Mouse (Mus musculus): ENCODE results near the gene Ppard. TPM values are rescaled to one million over a fixed set of nuclear protein-coding genes. Genes with fewer than 3 reads are reported as not detected.

The Ppard gene
- total and polyA plus RNA-seq, 2 experiments from 2014 or later = 1.4 to 23.1 TPM

- ATAC-seq (ENCODE audit: insufficient read depth, low read depth) (no peak), DNase-seq (ENCODE audit: low spot score) (no peak)
- no peak overlapping the region for H3K27ac ChIP-seq (ENCODE audit: low read depth)
- TF ChIP-seq EP300 (IDR thresholded peaks at IDR 0.05; ENCODE audit: low read depth) (no peak), CTCF (IDR thresholded peaks at IDR 0.05; ENCODE audit: low read depth) (no peak)
- H3K4me2 ChIP-seq (ENCODE audit: low read depth, low read length) = no peak overlapping the region
- H3K4me1 ChIP-seq (ENCODE audit: control insufficient read depth, insufficient read depth) = peaks cover 20% of the 10 kb centered on the region
- H3K9me3 ChIP-seq (replicated peaks; ENCODE audit: control insufficient read depth, low read length) = no peaks in the 10 kb centered on the region
- H3K27me3 ChIP-seq (ENCODE audit: control insufficient read depth, insufficient read depth, low read length) = no peaks in the 10 kb centered on the region
- 91% methylated on average over 3 of the region's 3 CpGs for WGBS
- H3K9ac ChIP-seq (replicated peaks; ENCODE audit: low read depth, low read length) = no peak overlapping the region
- no peak overlapping the region for H3K4me3 ChIP-seq (ENCODE audit: low read depth, low read length)
- H3K36me3 ChIP-seq (replicated peaks; ENCODE audit: control insufficient read depth, insufficient read depth, low read length) = no peaks in the 10 kb centered on the region
Observed at GRCm38 (mm10) chr17:28278156-28278555, 45.7 kb downstream of the Ppard start.

GRCm38 (mm10) chr17:28279236-28279635 is 46.7 kb downstream of the Ppard start:
- TF ChIP-seq CTCF (IDR thresholded peaks at IDR 0.05; ENCODE audit: low read depth) (no peak), EP300 (IDR thresholded peaks at IDR 0.05; ENCODE audit: low read depth) (no peak)
- no peak overlapping the region for H3K4me3 ChIP-seq (ENCODE audit: low read depth, low read length)
- no peaks in the 10 kb centered on the region for H3K9me3 ChIP-seq (replicated peaks; ENCODE audit: control insufficient read depth, low read length)
- whole genome bisulfite sequencing = 68% methylated on average over 4 of the region's 4 CpGs
- ATAC-seq (ENCODE audit: insufficient read depth, low read depth) (no peak), DNase-seq (ENCODE audit: low spot score) (no peak)
- no peaks in the 10 kb centered on the region for H3K36me3 ChIP-seq (replicated peaks; ENCODE audit: control insufficient read depth, insufficient read depth, low read length)
- H3K27ac ChIP-seq (ENCODE audit: low read depth) = no peak overlapping the region
- no peak overlapping the region for H3K9ac ChIP-seq (replicated peaks; ENCODE audit: low read depth, low read length)
- H3K4me1 ChIP-seq (ENCODE audit: control insufficient read depth, insufficient read depth) = peaks cover 20% of the 10 kb centered on the region
- H3K27me3 ChIP-seq (ENCODE audit: control insufficient read depth, insufficient read depth, low read length) = no peaks in the 10 kb centered on the region
- no peak overlapping the region for H3K4me2 ChIP-seq (ENCODE audit: low read depth, low read length)

- WGBS = 42% methylated on average over 15 of the region's 15 CpGs
- Histone ChIP-seq H3K27me3 (ENCODE audit: control insufficient read depth, insufficient read depth, low read length) (no peaks in the 10 kb centered on the region), H3K27ac (ENCODE audit: low read depth) (no peak overlapping the region; the same call in 1 of the 2 replicates), H3K4me1 (ENCODE audit: control insufficient read depth, insufficient read depth) (peaks cover 20% of the 10 kb centered on the region), H3K9me3 (replicated peaks; ENCODE audit: control insufficient read depth, low read length) (no peaks in the 10 kb centered on the region), H3K4me3 (ENCODE audit: low read depth, low read length) (no peak overlapping the region), H3K9ac (replicated peaks; ENCODE audit: low read depth, low read length) (no peak overlapping the region), H3K4me2 (ENCODE audit: low read depth, low read length) (no peak overlapping the region), H3K36me3 (replicated peaks; ENCODE audit: control insufficient read depth, insufficient read depth, low read length) (no peaks in the 10 kb centered on the region)
- ATAC-seq (ENCODE audit: insufficient read depth, low read depth) = peak; percentile 90
- TF ChIP-seq CTCF (IDR thresholded peaks at IDR 0.05; ENCODE audit: low read depth) (no peak), EP300 (IDR thresholded peaks at IDR 0.05; ENCODE audit: low read depth) (no peak)
- DNase-seq (ENCODE audit: low spot score) = peak; percentile 63
Observed at GRCm38 (mm10) chr17:28279780-28280422, 47.4 kb downstream of the Ppard start.

GRCm38 (mm10) chr17:28280423-28280800 is 47.9 kb downstream of the Ppard start:
- TF ChIP-seq EP300 (IDR thresholded peaks at IDR 0.05; ENCODE audit: low read depth) = no peak
- no peak for TF ChIP-seq CTCF (IDR thresholded peaks at IDR 0.05; ENCODE audit: low read depth)
- no peaks in the 10 kb centered on the region for H3K36me3 ChIP-seq (replicated peaks; ENCODE audit: control insufficient read depth, insufficient read depth, low read length)
- H3K27ac ChIP-seq (ENCODE audit: low read depth) = no peak overlapping the region; the same call in 1 of the 2 replicates
- H3K4me2 ChIP-seq (ENCODE audit: low read depth, low read length) = no peak overlapping the region
- DNase-seq (ENCODE audit: low spot score) = no peak
- H3K9me3 ChIP-seq (replicated peaks; ENCODE audit: control insufficient read depth, low read length) = no peaks in the 10 kb centered on the region
- H3K4me1 ChIP-seq (ENCODE audit: control insufficient read depth, insufficient read depth) = peaks cover 20% of the 10 kb centered on the region
- H3K27me3 ChIP-seq (ENCODE audit: control insufficient read depth, insufficient read depth, low read length) = no peaks in the 10 kb centered on the region
- H3K9ac ChIP-seq (replicated peaks; ENCODE audit: low read depth, low read length) = no peak overlapping the region
- WGBS = 60% methylated on average over 7 of the region's 7 CpGs
- ATAC-seq (ENCODE audit: insufficient read depth, low read depth) = peak; percentile 45
- no peak overlapping the region for H3K4me3 ChIP-seq (ENCODE audit: low read depth, low read length)

- Histone ChIP-seq H3K9me3 (replicated peaks; ENCODE audit: control insufficient read depth, low read length) (no peaks in the 10 kb centered on the region), H3K4me1 (ENCODE audit: control insufficient read depth, insufficient read depth) (peaks cover 20% of the 10 kb centered on the region), H3K4me2 (ENCODE audit: low read depth, low read length) (no peak overlapping the region), H3K36me3 (replicated peaks; ENCODE audit: control insufficient read depth, insufficient read depth, low read length) (no peaks in the 10 kb centered on the region), H3K27me3 (ENCODE audit: control insufficient read depth, insufficient read depth, low read length) (no peaks in the 10 kb centered on the region), H3K4me3 (ENCODE audit: low read depth, low read length) (no peak overlapping the region), H3K27ac (ENCODE audit: low read depth) (no peak overlapping the region), H3K9ac (replicated peaks; ENCODE audit: low read depth, low read length) (no peak overlapping the region)
- whole genome bisulfite sequencing = 54% methylated on average over 5 of the region's 5 CpGs
- ATAC-seq (ENCODE audit: insufficient read depth, low read depth) (no peak), DNase-seq (ENCODE audit: low spot score) (no peak)
- TF ChIP-seq CTCF (IDR thresholded peaks at IDR 0.05; ENCODE audit: low read depth) (no peak), EP300 (IDR thresholded peaks at IDR 0.05; ENCODE audit: low read depth) (no peak)
Observed at GRCm38 (mm10) chr17:28280831-28281377, 48.4 kb downstream of the Ppard start.
